Mouse (Mus musculus) layer of hippocampus, postnatal 14 days (tissue): ENCODE measurements around the gene Nxn. TPM values are rescaled to one million over a fixed set of nuclear protein-coding genes. Genes with fewer than 3 reads are reported as not detected.

Experiments used
- DNase-seq, 2 experiments: peaks; one replicate each; pipeline ENCODE4 v3.0.0; 2021 to 2022; ENCODE audit warnings: low spot score in 2 of 2, mixed read lengths in 1 of 2
- total RNA-seq, 2 experiments: library from RNA; stranded (reverse); gene quantifications; 2 replicates each; pipeline ENCODE4 v1.2.3; 2021

The Nxn gene
- total RNA-seq, 2 experiments from 2014 or later, result 14.1 to 18.5 TPM

DNA sequence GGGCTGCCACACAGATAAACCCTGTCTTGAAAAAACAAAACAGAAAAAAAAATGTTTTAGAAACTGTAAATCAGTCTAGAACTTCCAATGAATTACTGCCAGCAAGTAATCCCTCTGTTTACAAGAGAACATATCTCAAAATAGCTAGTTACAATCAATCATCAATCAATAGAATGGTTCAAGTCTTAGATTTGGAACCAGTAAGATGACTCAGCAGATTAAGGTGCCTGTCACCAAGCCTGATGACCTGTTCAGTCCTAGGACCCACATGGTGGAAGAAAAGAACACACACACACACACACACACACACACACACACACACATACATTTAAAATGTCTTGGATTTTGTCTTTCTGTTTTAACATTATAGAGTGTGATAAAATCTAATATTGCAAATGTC, 62.7 kb downstream of the Nxn start:
- DNase-seq, result no peak

DNA sequence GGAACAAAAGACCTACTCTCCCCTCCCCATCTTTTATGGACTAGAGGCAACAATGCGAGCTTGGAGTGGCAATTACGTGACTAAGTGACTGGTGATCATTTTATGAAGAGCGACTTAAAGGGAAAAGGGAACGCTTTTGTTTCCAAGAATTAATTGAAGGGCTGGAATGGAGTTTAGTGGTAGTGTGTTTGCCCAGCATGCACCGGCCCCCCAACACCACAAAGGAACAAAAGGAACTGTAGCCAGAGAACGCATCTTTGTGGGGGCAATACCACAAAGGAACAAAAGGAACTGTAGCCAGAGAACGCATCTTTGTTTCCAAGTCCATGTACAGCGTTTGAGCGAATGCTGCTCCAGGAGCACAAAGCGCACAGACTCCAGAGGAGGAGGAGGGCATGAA, 64.0 kb downstream of the Nxn start:
- no peak for DNase-seq

- DNase-seq, result no peak
Measured at GRCm38 (mm10) chr11:76332240-76332639, 66.7 kb downstream of the Nxn start.

- no peak for DNase-seq
Measured at GRCm38 (mm10) chr11:76328522-76329290, 70.2 kb downstream of the Nxn start.

DNA sequence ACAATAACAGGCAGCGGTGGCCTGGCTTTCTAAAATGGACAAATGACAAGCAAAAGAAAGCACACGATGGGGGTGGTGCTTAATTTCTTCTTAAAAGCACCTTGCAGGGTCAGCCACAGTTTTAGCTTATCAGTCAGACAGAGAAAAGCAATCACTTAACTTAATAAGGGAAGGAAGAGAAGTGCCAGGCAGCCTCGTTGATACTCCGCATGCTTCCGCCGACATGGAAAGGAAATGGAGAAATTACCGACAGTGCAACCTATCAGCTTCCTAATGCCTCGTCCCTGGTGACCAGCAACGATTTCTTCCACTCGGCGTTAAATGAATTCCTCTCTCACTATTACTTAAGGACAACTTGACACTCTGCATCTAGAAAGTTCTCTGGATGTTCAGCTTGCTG, 70.9 kb downstream of the Nxn start:
- no peak for DNase-seq

DNA sequence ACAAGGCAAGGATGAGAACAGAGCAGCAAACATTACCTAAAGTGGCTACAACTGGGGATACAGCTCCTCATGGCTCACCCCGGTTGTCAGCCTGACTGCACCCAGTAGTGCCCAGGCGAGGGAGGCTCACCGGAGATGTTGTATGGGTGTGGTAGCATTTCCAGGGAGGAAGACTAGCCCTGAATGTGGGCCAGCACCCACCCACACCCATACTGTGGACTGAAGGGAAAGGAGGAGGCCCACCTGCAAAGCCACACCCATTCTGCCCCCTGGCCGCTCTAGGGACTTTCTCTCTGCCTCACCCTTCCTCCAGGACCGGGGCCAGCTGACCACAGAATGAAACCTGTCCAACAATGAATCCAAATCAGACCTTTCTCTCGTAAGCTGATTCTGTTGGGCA, 72.3 kb downstream of the Nxn start:
- no peak for DNase-seq

GRCm38 (mm10) chr11:76326051-76326450, 72.9 kb downstream of the Nxn start:
- no peak for DNase-seq

DNA sequence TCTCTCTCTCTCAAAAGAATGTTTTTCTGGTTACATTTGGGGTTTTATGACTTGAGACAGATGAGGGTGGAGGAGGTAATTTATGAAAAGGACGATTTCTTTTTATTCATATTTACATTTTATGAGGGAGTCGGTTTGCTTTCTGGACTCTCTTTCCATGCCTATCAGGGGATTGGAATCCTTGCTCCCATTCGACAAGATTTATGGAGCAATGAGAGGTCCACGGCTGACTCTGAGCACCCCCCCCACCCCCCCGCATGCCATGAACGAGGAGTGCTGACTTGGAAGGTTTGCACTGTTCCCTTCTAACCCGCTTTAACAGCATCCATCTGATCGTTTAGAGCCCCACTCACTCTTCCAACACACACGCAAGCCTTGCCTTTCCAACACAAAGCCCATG, 74.1 kb downstream of the Nxn start:
- no peak for DNase-seq

- DNase-seq, result no peak
Measured at GRCm38 (mm10) chr11:76324207-76324606, 74.7 kb downstream of the Nxn start.

DNA sequence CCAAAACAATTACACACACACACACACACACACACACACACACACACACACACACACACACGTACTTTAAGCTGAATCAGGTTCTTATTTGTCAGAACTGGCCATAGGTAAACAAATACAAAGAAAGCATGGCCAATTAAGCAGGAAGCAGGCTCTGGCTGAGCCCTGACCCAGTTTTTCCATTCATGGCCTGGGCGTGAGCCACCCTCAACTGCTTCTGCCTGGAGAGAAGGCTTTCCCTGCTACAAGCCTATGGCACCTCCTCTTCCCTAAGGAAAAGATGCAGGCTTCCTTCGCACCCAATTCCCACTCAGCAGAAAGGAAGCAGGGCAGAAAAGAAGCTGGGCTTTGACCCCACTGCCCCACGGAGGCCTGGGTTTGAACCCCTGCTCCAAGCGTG, 76.0 kb downstream of the Nxn start:
- no peak for DNase-seq

- DNase-seq, result no peak
Measured at GRCm38 (mm10) chr11:76322081-76322480, 76.9 kb downstream of the Nxn start.

GRCm38 (mm10) chr11:76320475-76320874, 78.5 kb downstream of the Nxn start:
- DNase-seq, result no peak

DNA sequence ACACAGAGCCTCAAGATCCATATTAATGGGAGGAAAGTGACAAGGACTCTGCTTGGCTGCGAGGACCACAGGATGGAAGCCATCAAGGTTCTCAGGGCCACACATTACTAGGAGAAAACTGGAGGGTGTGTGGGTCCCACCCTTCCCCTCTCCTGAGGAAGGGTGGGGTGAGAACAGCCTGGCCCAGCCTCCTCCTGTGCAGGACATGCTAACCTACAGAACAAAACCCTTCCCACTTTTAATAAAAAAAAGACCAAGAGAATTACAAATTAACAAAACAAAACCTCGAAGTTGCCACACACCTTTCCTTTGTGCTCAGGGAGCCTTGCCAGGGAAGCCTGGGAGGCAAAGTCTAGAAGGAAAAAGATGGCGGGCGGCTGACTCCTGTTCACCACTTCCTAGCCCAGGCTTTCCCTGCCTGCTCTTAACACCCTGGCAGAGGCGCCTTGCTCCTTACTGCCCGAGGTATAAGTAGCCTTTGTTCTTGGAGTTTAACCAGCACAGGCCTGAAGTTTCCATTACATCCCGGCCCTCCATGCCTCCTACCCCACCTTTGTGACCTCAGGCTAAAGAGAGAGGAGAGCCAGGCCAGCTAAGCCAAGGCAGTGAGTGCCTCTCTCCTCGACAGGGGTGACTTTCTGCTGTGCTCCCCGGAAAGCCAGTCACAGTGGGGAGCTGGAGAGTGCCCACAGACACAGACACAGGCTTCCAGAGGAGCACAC, 79.1 kb downstream of the Nxn start:
- no peak for DNase-seq

DNA sequence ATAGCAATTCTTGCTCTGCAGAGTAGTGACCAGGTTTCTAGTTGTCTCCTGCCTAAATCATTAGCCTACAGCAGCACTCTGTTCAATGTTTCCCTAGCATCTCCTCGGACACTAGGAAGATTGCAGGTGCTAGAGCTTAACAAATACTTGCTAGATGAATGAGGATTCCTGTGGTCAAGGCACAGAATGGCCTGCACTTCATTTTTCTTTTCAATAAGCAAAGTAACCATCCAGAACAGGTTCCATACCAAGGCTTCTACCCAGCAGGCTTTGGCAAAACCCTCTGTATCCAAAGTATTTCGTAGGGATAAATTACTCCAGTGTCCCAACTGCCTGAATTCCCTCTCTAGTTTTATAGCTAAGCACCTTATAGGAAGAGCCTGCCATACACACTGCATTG, 81.0 kb downstream of the Nxn start:
- DNase-seq, result no peak

- no peak for DNase-seq
Measured at GRCm38 (mm10) chr11:76315785-76316444, 83.0 kb downstream of the Nxn start.

DNA sequence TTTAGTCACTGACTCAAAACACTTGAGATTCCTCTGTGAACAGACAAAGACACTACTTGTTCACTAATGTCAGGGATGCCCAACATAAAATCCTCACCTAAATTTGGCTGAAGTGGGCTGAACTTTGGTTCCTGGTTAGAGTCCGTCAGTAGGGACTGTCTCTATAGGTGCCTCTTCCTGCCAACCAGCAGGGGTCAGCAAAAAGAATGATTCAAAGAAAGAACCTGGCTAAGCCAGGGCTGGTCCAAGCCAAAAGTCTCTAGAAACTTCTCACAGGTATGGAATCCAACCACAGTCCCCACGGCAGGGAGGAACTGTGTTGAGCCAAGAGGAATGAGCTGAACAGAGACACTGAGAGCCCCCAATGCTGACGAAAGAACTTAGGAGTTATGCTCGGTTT, 84.2 kb downstream of the Nxn start:
- DNase-seq, result no peak

GRCm38 (mm10) chr11:76314140-76314539, 84.8 kb downstream of the Nxn start:
- no peak for DNase-seq

DNA sequence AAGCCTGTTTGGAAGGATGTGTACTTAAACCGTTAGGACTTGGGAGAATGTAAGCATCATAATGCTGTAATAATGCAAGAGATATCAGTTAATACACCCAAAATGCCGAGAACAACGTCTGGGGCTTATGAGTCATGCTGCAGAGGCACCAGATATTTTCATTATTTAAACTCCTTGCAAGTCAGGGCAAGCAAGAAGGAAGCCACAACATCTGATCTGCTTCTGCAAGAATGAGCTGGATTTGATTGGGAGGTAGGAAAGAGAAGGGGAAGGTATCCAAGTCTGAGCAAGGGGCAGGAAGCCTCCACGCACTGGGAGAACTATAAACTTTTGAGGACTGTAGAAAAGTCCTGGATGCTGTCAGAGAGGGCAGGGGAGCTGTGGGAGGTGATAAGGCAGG, 86.1 kb downstream of the Nxn start:
- no peak for DNase-seq

DNA sequence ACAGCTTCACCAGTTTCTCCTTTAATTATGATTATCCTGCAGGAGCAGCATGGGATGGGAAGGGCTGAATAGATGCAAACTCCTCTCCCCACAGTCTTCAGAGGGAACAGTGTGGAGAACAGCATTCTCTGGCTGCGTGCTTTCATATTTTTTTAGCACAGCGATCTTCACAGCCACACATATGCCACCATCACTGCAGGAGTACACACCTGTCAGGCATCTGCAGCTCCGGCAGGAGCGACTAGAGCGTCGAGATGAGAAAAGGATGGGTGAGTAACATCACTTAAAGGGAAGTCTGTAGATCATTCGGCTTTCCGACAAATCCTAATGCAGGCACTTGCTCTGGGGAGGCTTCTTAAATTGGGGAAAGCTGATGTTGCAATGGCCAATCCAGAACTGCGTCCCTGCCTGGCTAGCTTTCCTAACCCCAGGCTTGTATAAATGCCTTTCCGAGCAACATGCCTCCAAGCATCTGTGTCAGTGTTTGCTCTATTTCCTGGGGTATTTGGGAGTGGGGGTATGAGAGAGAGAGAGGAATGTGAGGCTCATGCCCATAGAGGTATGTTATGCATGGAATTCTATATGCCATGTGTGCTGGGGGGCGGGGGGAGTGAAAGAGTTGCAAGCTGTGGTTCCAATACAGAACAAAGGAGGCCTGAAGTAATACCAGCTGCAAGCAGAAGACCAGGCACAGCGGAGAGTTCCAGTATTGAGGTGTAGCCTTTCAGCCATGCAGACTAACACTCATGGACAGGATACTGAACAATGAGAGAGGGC, 87.5 kb downstream of the Nxn start:
- DNase-seq, result no peak

DNA sequence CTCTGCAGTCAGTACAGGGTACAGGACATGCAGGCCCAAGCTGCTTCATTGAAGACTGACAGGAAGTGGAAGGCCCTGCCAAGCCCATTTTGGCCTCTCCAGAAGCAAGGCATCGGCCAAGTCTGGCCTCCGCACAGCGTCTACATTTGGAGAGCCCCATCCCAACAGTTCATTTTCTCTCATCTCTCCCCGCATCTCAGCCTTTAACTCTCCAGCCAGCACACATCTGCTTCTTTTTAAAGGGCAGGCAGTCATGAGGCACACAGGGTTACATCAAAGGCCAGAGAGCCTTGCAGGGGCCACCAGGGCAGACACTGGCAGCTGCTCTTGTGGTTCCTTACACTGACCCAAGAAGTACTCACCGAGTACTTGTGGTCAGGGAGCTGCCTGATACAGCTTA, 89.1 kb downstream of the Nxn start:
- no peak for DNase-seq

GRCm38 (mm10) chr11:76309072-76309471, 89.9 kb downstream of the Nxn start:
- DNase-seq, result no peak

DNA sequence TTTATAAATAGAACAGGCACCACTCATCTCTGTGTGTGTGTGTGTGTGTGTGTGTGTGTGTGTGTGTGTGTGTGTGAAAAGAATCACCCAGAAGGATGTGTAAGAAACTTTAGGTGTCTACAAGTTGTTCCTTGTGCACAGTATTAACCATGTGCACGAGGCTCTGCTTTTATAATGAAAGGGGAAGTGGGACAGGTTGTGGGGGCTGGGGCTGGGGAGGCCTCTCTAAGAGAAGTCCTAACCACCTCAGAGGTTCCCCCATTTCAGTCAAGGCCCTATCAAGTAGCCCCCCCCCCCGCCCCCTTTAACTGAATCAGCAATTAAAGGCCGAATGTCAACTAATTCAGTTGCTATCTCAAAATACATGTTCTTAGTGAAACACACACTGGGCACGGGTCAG, 92.2 kb downstream of the Nxn start:
- no peak for DNase-seq
